Mouse (Mus musculus): ENCODE measurements at regions not wholly inside any gene's neighbourhood (a gene's known extent, or its start where the extent isn't known, plus 50 kb on each side); places are given as distances from the start of the nearest gene placed in this dataset.

- TF ChIP-seq POLR2A (IDR thresholded peaks at IDR 0.05; ENCODE audit: borderline replicate concordance, extremely low read depth, insufficient read depth, insufficient read length, poor library complexity, severe bottlenecking) (no peak), CTCF (IDR thresholded peaks at IDR 0.05; ENCODE audit: borderline replicate concordance, extremely low read depth, insufficient read depth, insufficient read length) (no peak)
Observed at GRCm38 (mm10) chr13:71676081-71676624, 287.4 kb downstream of the Irx1 start.
